In genomic region chr12:75894998-75895331, GRCm38 (mm10) we compare ENCODE assay signal across 20 mouse cellular contexts.
DNase-seq lines count a peak whose midpoint lies in the region; ATAC-seq and TF ChIP-seq lines count a peak whose summit lies in the region.
"Had no signal": no experiment of that assay in that cellular context is flagged by ENCODE, and none has a peak within 500 bp of the region (broad histone marks: within the 10 kb centered on the region; RNA-seq: fewer than 3 reads in every experiment).

No protein-coding gene starts in this region.

- peak; percentile 33 for ATAC-seq in forebrain, embryonic 16.5 days
- no peak for ATAC-seq in forebrain, embryonic 14.5 days
- ATAC-seq in hindbrain, embryonic 15.5 days (ENCODE audit: low FRiP score, low read depth) = no peak
- ATAC-seq in hindbrain, embryonic 14.5 days (ENCODE audit: low FRiP score) = no peak
- ATAC-seq in neural tube, embryonic 12.5 days (ENCODE audit: low FRiP score, low read depth) = peak; percentile 56; the same call in 1 of the 2 replicates
- no peak for ATAC-seq in neural tube, embryonic 15.5 days (ENCODE audit: low FRiP score)
- ATAC-seq in stomach, postnatal 0 days (ENCODE audit: low FRiP score, low TSS enrichment) = 0 out of 2 replicates have a peak, but pooled peaks have one; percentile 10
- ATAC-seq: activated CD4-positive, CD25-positive, alpha-beta regulatory T cell, adult 4 months; inflammation-experienced regulatory T-cells, adult 6 months; intestine, embryonic 16.5 days had no signal

- H3K36me3 ChIP-seq in forebrain, embryonic 16.5 days (ENCODE audit: control insufficient read depth, insufficient read depth) = peaks cover 17% of the 10 kb centered on the region
- H3K36me3 ChIP-seq in forebrain, embryonic 14.5 days (ENCODE audit: control insufficient read depth, insufficient read depth, low read length) = peaks cover 65% of the 10 kb centered on the region
- H3K36me3 ChIP-seq in hindbrain, embryonic 15.5 days = 0 out of 2 replicates have a peak, but pooled peaks cover 5% of the 10 kb centered on the region
- peaks cover 29% of the 10 kb centered on the region for H3K36me3 ChIP-seq in hindbrain, embryonic 14.5 days (replicated peaks; ENCODE audit: control insufficient read depth, insufficient read depth)
- H3K36me3 ChIP-seq in neural tube, embryonic 12.5 days = peaks cover 44% of the 10 kb centered on the region
- peaks cover 3% of the 10 kb centered on the region; the same call in 1 of the 2 replicates for H3K36me3 ChIP-seq in neural tube, embryonic 15.5 days
- peaks cover 3% of the 10 kb centered on the region for H3K36me3 ChIP-seq in stomach, postnatal 0 days (ENCODE audit: control insufficient read depth, insufficient read depth, low read length)

- H3K27me3 ChIP-seq in forebrain, embryonic 16.5 days (replicated peaks; ENCODE audit: control insufficient read depth, insufficient read depth, low read length) = no peaks in the 10 kb centered on the region
- no peaks in the 10 kb centered on the region for H3K27me3 ChIP-seq in forebrain, embryonic 14.5 days (replicated peaks; ENCODE audit: control insufficient read depth, insufficient read depth, low read length)
- no peaks in the 10 kb centered on the region for H3K27me3 ChIP-seq in hindbrain, embryonic 15.5 days
- H3K27me3 ChIP-seq in hindbrain, embryonic 14.5 days (ENCODE audit: control insufficient read depth, insufficient read depth, low read length) = no peaks in the 10 kb centered on the region
- no peaks in the 10 kb centered on the region for H3K27me3 ChIP-seq in neural tube, embryonic 12.5 days (replicated peaks)
- H3K27me3 ChIP-seq in neural tube, embryonic 15.5 days (replicated peaks) = no peaks in the 10 kb centered on the region
- H3K27me3 ChIP-seq in stomach, postnatal 0 days (ENCODE audit: control insufficient read depth, insufficient read depth, low read length) = no peaks in the 10 kb centered on the region
- H3K27me3 ChIP-seq: forebrain, embryonic 13.5 days had no signal

- H3K4me2 ChIP-seq in forebrain, embryonic 16.5 days (ENCODE audit: low read length) = no peak overlapping the region
- H3K4me2 ChIP-seq in forebrain, embryonic 14.5 days (ENCODE audit: low read length) = no peak overlapping the region
- no peak overlapping the region for H3K4me2 ChIP-seq in hindbrain, embryonic 15.5 days
- no peak overlapping the region for H3K4me2 ChIP-seq in hindbrain, embryonic 14.5 days (replicated peaks)
- no peak overlapping the region for H3K4me2 ChIP-seq in neural tube, embryonic 12.5 days (replicated peaks)
- H3K4me2 ChIP-seq in neural tube, embryonic 15.5 days = no peak overlapping the region
- no peak overlapping the region for H3K4me2 ChIP-seq in stomach, postnatal 0 days (replicated peaks; ENCODE audit: low read depth)
- H3K4me2 ChIP-seq: forebrain, embryonic 13.5 days had no signal

- no peak overlapping the region for H3K9ac ChIP-seq in forebrain, embryonic 16.5 days (replicated peaks; ENCODE audit: low read depth, low read length)
- H3K9ac ChIP-seq in forebrain, embryonic 14.5 days (ENCODE audit: low read length) = no peak overlapping the region
- H3K9ac ChIP-seq in hindbrain, embryonic 15.5 days = no peak overlapping the region
- H3K9ac ChIP-seq in hindbrain, embryonic 14.5 days = no peak overlapping the region
- no peak overlapping the region for H3K9ac ChIP-seq in neural tube, embryonic 12.5 days
- H3K9ac ChIP-seq in neural tube, embryonic 15.5 days (replicated peaks) = no peak overlapping the region
- H3K9ac ChIP-seq in stomach, postnatal 0 days (ENCODE audit: low read length) = no peak overlapping the region
- H3K9ac ChIP-seq: forebrain, embryonic 13.5 days had no signal

- H3K4me1 ChIP-seq in forebrain, embryonic 16.5 days (replicated peaks; ENCODE audit: control insufficient read depth, insufficient read depth, low read length) = no peaks in the 10 kb centered on the region
- H3K4me1 ChIP-seq in forebrain, embryonic 14.5 days (ENCODE audit: control insufficient read depth, insufficient read depth, low read length) = no peaks in the 10 kb centered on the region
- no peaks in the 10 kb centered on the region for H3K4me1 ChIP-seq in hindbrain, embryonic 15.5 days (replicated peaks)
- H3K4me1 ChIP-seq in hindbrain, embryonic 14.5 days (replicated peaks; ENCODE audit: control insufficient read depth, insufficient read depth, low read length) = no peaks in the 10 kb centered on the region; the same call in 1 of the 2 replicates
- H3K4me1 ChIP-seq in neural tube, embryonic 12.5 days = no peaks in the 10 kb centered on the region
- no peaks in the 10 kb centered on the region for H3K4me1 ChIP-seq in neural tube, embryonic 15.5 days
- no peaks in the 10 kb centered on the region for H3K4me1 ChIP-seq in stomach, postnatal 0 days (replicated peaks; ENCODE audit: control insufficient read depth, insufficient read depth)
- H3K4me1 ChIP-seq: forebrain, embryonic 10.5 days; forebrain, embryonic 13.5 days; heart, embryonic 10.5 days had no signal

- WGBS in forebrain, embryonic 16.5 days = 47% methylated on average over 7 of the region's 7 CpGs
- WGBS in forebrain, embryonic 14.5 days = 63% methylated on average over 7 of the region's 7 CpGs
- WGBS in hindbrain, embryonic 15.5 days = 47% methylated on average over 7 of the region's 7 CpGs
- 55% methylated on average over 7 of the region's 7 CpGs for WGBS in hindbrain, embryonic 14.5 days
- 54% methylated on average over 7 of the region's 7 CpGs for WGBS in neural tube, embryonic 12.5 days
- WGBS in neural tube, embryonic 15.5 days = 41% methylated on average over 7 of the region's 7 CpGs
- WGBS in stomach, postnatal 0 days = 70% methylated on average over 7 of the region's 7 CpGs

- no peak overlapping the region for H3K4me3 ChIP-seq in forebrain, embryonic 16.5 days (replicated peaks; ENCODE audit: low read length)
- no peak overlapping the region for H3K4me3 ChIP-seq in forebrain, embryonic 14.5 days (ENCODE audit: low read depth, low read length)
- H3K4me3 ChIP-seq in hindbrain, embryonic 15.5 days = no peak overlapping the region
- H3K4me3 ChIP-seq in hindbrain, embryonic 14.5 days (replicated peaks; ENCODE audit: low read length) = no peak overlapping the region
- H3K4me3 ChIP-seq in neural tube, embryonic 12.5 days = no peak overlapping the region
- H3K4me3 ChIP-seq in neural tube, embryonic 15.5 days (replicated peaks) = no peak overlapping the region
- H3K4me3 ChIP-seq in stomach, postnatal 0 days (ENCODE audit: low read depth, low read length) = no peak overlapping the region
- H3K4me3 ChIP-seq: forebrain, embryonic 10.5 days; forebrain, embryonic 13.5 days; heart, adult 2 months; heart, embryonic 10.5 days had no signal

- no peak for TF ChIP-seq CTCF in stomach, postnatal 0 days (IDR thresholded peaks at IDR 0.05; ENCODE audit: low read depth)

- DNase-seq in forebrain, embryonic 14.5 days (ENCODE audit: low spot score) = no peak
- no peak for DNase-seq in hindbrain, embryonic 14.5 days (ENCODE audit: low spot score)
- no peak for DNase-seq in stomach, postnatal 0 days (ENCODE audit: low spot score)
- DNase-seq: adrenal gland, adult 8-10 months; adrenal gland, postnatal 25 days; cerebellum, adult 11-12 months; cerebellum, adult 8-10 months; embryo, embryonic 11 days; gastrocnemius, postnatal 25 days; heart, adult 2 months had no signal

- no peak for TF ChIP-seq EP300 in stomach, postnatal 0 days (optimal IDR thresholded peaks at IDR 0.05)

- H3K9me3 ChIP-seq in forebrain, embryonic 16.5 days (ENCODE audit: control insufficient read depth, low read length) = no peaks in the 10 kb centered on the region
- H3K9me3 ChIP-seq in forebrain, embryonic 14.5 days (replicated peaks; ENCODE audit: control insufficient read depth, low read length) = no peaks in the 10 kb centered on the region
- H3K9me3 ChIP-seq in hindbrain, embryonic 15.5 days = no peaks in the 10 kb centered on the region
- no peaks in the 10 kb centered on the region for H3K9me3 ChIP-seq in hindbrain, embryonic 14.5 days (ENCODE audit: control insufficient read depth, low read length)
- no peaks in the 10 kb centered on the region for H3K9me3 ChIP-seq in neural tube, embryonic 12.5 days
- no peaks in the 10 kb centered on the region for H3K9me3 ChIP-seq in neural tube, embryonic 15.5 days (replicated peaks)
- no peaks in the 10 kb centered on the region for H3K9me3 ChIP-seq in stomach, postnatal 0 days (ENCODE audit: control insufficient read depth, low read length)
- H3K9me3 ChIP-seq: forebrain, embryonic 10.5 days; forebrain, embryonic 13.5 days; heart, embryonic 10.5 days had no signal

- H3K27ac ChIP-seq in forebrain, embryonic 16.5 days (ENCODE audit: low read length) = no peak overlapping the region
- no peak overlapping the region for H3K27ac ChIP-seq in forebrain, embryonic 14.5 days (ENCODE audit: low read depth, low read length)
- 0 out of 2 replicates have a peak overlapping the region, but pooled peaks have one; percentile 6 for H3K27ac ChIP-seq in hindbrain, embryonic 15.5 days (replicated peaks)
- H3K27ac ChIP-seq in hindbrain, embryonic 14.5 days = no peak overlapping the region
- H3K27ac ChIP-seq in neural tube, embryonic 12.5 days = no peak overlapping the region
- H3K27ac ChIP-seq in neural tube, embryonic 15.5 days (replicated peaks) = no peak overlapping the region
- no peak overlapping the region for H3K27ac ChIP-seq in stomach, postnatal 0 days (replicated peaks)
- H3K27ac ChIP-seq: forebrain, embryonic 10.5 days; forebrain, embryonic 13.5 days; heart, adult 2 months; heart, embryonic 10.5 days had no signal

Comparison
In these comparisons a context has a peak if more than half of its experiments do, and no peak if none do; other contexts are left out.
1. ATAC-seq: peak in forebrain, embryonic 16.5 days (single experiment), neural tube, embryonic 12.5 days (single experiment) and stomach, postnatal 0 days (single experiment); none in forebrain, embryonic 14.5 days (single experiment), hindbrain, embryonic 15.5 days (single experiment), hindbrain, embryonic 14.5 days (single experiment) and neural tube, embryonic 15.5 days (single experiment).